Mouse (Mus musculus) liver, adult 2 months (tissue): ENCODE data around the gene Gm20388.

ENCODE experiments used
- CTCF ChIP-seq: fragments of 200-500 bp; IDR thresholded peaks from 2 replicates; pipeline ENCODE4 v1.5.1; 2011; ENCODE audit warnings: low read depth, low read length, control low read depth
- POLR2A ChIP-seq: fragments of 200-500 bp; IDR thresholded peaks from 2 replicates; pipeline ENCODE4 v1.6.1; 2011; ENCODE audit warnings: low read length, control low read depth; ENCODE audit not compliant: insufficient read depth; ENCODE audit errors: extremely low read depth

DNA sequence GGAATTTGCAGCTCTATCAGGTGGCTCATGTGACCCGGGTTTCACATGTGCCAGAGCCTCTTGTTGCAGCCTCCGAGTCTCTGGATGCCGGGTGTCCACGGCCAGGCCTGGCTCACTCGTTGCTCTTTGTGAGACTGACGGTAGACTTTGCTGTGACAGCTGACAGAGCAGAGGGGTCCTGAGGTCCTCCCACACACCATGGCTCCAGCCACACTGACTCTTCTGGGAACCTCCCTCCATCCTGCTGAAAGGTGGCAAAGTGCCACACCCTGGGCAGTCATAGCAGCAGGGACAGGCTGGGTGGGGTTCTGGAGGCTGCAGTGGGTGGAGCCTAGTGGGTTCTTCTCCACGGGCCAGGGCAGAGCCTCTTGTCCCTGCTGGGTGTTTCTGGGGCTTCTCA is 1849.8 kb downstream of the Gm20388 start:
- no peak for TF ChIP-seq POLR2A
- no peak for TF ChIP-seq CTCF
